Mouse (Mus musculus) thymus, postnatal 14 days (tissue): ENCODE data around the gene Trim17.

Source experiments
- DNase-seq: peaks from one replicate; pipeline ENCODE4 v3.0.0; 2021

The Trim17 gene

DNA sequence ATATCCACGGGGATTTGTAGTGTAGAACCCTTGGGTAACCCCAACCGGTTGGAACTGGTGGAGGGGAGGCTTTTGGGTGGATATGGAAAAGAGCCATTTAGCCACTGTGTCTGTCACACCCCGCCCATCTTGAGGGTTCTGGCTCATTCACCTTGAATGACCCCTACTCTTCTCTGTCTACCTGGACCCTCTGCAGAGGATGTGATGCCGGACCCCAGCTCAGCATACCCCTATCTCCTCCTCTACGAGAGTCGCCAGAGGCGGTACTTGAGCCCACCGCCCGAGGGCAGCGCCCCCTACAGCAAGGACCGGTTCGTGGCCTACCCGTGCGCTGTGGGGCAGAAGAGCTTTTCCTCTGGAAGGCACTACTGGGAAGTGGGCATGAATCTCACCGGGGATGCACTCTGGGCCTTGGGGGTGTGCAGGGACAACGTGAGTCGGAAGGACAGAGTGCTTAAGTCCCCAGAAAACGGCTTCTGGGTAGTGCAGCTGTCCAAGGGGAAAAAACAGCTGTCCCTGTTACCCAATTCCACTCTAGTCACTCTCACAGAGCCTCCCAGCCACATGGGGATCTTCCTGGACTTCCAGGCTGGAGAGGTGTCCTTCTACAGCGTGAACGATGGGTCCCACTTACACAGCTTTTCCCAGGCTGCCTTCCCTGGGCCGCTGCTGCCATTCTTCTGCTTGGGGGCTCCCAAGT lies 16.5 kb downstream of the Trim17 start:
- no peak for DNase-seq

GRCm38 (mm10) chr11:58971796-58972195 lies 17.3 kb downstream of the Trim17 start:
- DNase-seq = no peak

- DNase-seq = no peak
Observed at GRCm38 (mm10) chr11:58974414-58974813, 19.9 kb downstream of the Trim17 start.

GRCm38 (mm10) chr11:58977150-58977549 lies 22.7 kb downstream of the Trim17 start:
- DNase-seq = peak; percentile 54

DNA sequence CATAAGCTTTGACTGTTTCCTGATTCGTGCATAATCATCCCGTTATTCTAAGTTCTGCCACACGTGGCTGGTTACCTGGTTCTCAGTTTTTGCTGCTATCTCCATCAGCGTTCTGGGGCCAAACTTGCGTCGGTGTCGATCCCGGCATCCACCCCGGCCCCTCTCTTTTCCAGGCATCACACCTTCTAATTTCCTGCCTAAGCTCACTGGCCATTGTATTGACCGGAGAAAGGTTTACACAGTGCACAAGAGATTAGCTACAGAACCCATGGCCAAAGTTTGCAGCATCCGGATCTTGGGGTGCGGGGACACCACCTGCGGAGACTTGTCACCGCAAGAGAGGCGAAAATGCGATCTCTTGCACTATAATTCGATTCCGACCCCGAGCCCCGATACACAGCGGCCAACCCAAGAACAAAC lies 23.1 kb downstream of the Trim17 start:
- DNase-seq = no peak

DNA sequence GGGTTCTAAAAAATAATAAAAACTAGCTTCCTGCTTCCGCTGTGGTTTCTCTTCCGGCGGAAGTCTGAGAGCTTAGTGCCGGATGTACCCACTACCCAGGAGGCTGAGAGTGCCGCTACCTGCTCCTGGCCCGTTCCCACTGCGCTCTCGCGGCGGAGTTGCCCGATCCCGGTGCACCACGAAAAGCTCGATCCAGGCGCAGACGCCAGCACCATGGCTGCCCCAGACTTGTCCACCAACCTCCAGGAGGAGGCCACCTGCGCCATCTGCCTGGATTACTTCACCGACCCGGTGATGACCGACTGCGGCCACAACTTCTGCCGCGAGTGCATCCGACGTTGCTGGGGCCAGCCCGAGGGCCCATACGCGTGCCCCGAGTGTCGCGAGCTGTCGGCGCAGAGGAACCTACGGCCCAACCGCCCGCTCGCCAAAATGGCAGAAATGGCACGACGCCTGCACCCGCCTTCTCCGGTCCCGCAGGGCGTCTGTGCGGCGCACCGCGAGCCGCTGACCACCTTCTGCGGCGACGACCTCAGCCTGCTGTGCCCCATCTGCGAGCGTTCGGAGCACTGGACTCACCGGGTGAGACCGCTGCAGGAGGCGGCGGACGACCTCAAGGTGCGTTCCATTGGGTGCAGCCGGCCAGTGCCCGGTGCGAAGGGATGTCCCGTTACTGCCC lies 23.7 kb downstream of the Trim17 start, which contains the start of gene Trim11:
Gene Trim11, plus strand, starts transcription at position 67 of the 679 bp plus-strand sequence.
- DNase-seq = peak; percentile 81

DNA sequence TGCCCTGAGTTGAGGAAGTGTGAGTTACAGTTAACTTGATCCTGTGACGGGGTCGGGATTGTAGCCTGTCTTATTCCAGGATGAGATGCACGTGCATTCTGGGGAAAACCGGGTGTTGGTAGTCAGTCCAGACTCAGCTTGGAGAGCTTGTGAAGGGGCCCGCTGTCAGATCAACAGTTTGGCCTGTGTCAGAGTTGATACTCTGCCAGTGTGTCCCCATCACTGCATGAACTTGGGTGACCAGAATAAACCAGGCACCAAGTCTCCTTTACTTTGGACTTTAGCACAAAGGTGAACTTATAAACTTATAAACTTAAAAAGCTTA lies 24.2 kb downstream of the Trim17 start:
- no peak for DNase-seq

- no peak for DNase-seq
Observed at GRCm38 (mm10) chr11:58979183-58979582, 24.7 kb downstream of the Trim17 start.

DNA sequence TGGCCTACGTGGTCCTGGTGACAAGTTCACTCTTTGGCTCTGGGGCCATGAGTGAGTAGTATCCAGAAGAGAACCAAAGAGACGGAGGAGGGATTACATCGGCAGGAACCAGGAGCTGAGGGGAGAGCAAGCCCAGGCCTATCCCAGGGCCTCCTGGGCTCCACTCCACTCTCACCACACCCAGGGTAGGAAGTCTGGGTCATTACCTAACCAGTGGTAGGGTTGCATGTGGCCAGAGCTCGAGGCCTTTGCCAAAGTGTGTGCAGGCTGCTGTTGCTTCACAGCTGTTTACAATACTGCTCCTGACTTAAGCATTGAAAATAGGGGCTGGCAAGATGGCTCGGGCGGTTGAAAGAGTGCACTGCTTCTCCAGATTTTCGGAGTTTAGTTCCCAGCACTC lies 25.2 kb downstream of the Trim17 start:
- DNase-seq = no peak

DNA sequence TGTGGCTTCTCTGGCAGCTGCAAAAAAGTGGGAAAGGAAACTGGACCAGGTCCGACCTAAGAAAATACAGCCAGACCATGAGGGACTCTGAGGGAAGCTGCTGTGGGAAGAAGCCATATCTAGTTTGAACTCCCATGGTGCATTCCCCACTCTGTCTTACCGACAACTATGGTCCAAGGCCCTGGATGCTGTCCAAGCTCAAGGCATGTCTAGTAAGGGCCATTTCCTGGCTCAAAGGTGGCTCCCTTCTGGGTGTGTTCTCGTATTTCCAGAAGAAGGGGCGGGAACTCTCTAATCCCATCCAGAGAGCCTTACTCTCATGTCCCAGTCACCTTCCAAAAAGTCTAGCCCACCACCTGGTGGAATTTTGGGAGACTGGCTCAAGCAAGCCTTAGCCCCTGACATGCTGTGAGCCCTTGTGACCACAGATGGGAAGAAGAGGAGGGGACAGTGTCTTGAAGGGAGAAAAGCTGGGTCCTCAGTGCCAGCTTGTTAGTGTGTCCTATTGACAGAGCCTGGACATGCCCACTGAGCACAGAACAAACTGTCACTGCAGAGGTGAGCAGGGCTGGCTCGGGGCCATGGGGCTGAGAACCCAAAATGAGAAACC lies 26.0 kb downstream of the Trim17 start:
- DNase-seq = no peak

GRCm38 (mm10) chr11:58981541-58982447 lies 27.3 kb downstream of the Trim17 start:
- peak; percentile 90 for DNase-seq

- DNase-seq = peak; percentile 79
Observed at GRCm38 (mm10) chr11:58982471-58983097, 28.1 kb downstream of the Trim17 start.

- no peak for DNase-seq
Observed at GRCm38 (mm10) chr11:58983691-58984341, 29.3 kb downstream of the Trim17 start.

DNA sequence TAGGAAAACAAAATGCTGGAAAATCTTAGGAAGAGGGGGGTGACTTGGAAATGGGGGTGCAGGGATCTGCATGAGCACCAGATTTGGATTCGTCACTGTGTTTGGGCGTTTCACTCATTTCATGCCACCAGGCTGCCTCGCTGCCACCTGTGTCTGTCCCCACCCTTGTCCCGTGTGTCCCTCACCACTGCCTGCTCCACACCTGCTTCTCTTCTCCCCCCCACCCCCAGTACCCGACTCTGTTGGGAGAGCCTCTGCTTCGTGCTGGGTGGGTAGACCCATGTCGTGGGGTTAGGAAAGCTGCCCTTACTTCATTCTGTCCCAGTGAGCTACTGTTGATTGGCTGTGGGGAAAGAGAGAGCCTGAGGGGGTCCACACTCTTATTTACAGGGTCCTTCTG lies 30.2 kb downstream of the Trim17 start:
- peak; percentile 63 for DNase-seq

DNA sequence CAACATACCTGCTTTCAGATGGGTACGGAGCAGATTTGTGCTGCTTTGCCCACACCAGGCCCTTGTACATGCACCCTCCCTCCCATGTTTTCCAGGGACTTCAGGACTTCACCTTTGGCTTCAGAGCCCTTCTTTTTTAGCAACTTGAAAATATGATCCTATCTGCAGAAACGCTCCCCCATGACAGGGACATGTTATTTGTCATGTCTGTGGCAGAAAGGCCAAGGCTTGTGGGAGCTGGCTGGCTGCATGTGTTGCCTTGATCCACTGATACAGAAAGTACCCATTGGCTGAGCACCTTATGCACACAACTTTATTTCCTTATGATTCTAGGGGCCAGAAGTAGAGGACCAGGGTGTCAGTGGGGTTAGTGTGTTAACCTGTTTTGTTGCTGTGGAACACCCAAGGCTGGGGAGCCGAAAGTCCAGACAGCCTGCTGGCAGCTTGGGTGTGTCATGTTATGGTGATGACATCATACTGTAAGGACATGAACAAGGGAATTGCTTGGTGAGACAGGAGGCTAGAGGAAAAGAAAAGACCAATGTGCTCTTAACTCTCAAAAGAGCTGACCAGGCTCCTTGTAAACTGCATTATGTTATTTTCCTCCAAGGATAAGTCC lies 30.9 kb downstream of the Trim17 start:
- no peak for DNase-seq

DNA sequence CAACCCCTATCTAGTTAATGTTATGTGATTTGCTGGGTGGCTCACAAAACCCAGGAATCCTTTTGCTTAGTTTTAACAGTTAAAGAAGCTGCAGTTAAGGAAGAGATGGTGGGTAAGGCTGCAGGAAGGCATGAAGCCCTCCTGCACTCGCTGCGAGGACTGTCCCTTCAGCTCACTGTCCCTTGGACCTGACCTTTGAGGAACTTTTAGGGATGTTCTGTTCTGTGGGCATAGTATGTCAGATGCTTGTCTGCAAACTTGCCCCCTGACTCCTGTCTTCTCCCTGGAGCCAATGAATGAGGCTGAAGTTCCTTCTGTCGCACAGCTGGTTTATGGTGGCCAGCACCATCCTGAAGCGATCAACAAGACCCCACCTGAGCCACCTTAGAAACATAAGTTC lies 34.7 kb downstream of the Trim17 start:
- DNase-seq = no peak

DNA sequence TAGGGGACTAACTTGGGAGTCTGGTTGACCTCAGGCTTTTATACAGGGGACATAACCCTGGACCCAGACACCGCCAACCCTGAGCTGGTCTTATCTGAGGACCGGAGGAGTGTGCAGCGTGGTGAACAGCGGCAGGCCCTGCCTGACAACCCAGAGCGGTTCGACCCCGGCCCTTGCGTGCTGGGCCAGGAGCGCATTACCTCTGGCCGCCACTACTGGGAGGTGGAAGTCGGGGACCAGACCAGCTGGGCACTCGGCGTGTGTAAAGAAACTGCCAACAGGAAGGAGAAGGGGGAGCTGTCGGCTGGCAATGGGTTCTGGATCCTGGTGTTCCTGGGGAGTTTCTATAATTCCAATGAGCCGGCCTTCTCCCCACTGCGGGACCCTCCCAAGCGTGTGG lies 35.7 kb downstream of the Trim17 start:
- DNase-seq = no peak

GRCm38 (mm10) chr11:58990794-58991193 lies 36.3 kb downstream of the Trim17 start:
- DNase-seq = no peak

GRCm38 (mm10) chr11:58991911-58992310 lies 37.4 kb downstream of the Trim17 start:
- no peak for DNase-seq

GRCm38 (mm10) chr11:58993091-58993670 lies 38.7 kb downstream of the Trim17 start:
- no peak for DNase-seq

DNA sequence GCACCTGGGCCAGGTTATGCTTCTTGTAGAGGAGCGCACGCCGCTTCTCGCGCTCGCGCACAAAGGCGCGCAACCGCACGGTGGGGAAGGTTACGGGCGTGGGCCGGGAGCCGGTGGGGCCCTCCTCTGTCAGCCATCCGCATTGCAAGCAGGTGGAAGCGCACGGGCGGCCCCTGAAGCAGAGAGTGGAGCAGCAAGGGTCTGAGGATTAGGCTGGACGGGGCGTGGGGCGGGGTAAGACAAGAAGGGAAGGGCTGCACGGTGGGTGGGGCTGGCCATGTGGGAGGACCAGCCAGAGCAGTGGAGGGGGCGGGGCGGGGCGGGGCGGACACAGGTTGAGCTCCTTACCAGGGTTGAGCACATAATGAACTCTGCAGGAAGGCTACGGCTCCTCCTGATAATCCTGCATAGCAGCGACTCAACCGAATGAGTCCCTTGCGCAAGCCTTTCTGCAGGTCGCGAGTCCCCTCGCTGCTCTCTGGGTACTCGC lies 39.9 kb downstream of the Trim17 start:
- peak; percentile 79 for DNase-seq
